Mouse (Mus musculus): ENCODE measurements around the gene Glis2. TPM values are rescaled to one million over a fixed set of nuclear protein-coding genes. Genes with fewer than 3 reads are reported as not detected.

The Glis2 gene
- total RNA-seq, 2 experiments from 2014 or later = 15.4 to 16.2 TPM

- DNase-seq (ENCODE audit: extremely low spot score in 1 of 2, low spot score in 1 of 2) = no peak
These were observed 60.2 kb downstream of the Glis2 start for GRCm38 (mm10) chr16:4654706-4655105.

- peak in 1 of 2 experiments; percentile 29 for DNase-seq (ENCODE audit: extremely low spot score in 1 of 2, low spot score in 1 of 2)
These were observed 60.8 kb downstream of the Glis2 start for GRCm38 (mm10) chr16:4655251-4655734.

GRCm38 (mm10) chr16:4655764-4656570, 61.5 kb downstream of the Glis2 start:
- no peak for DNase-seq (ENCODE audit: extremely low spot score in 1 of 2, low spot score in 1 of 2)

GRCm38 (mm10) chr16:4656571-4657081, 62.1 kb downstream of the Glis2 start:
- DNase-seq (ENCODE audit: extremely low spot score in 1 of 2, low spot score in 1 of 2) = no peak

GRCm38 (mm10) chr16:4658781-4659245, 64.3 kb downstream of the Glis2 start:
- DNase-seq (ENCODE audit: extremely low spot score in 1 of 2, low spot score in 1 of 2) = no peak

GRCm38 (mm10) chr16:4659326-4659725, 64.8 kb downstream of the Glis2 start:
- DNase-seq (ENCODE audit: extremely low spot score in 1 of 2, low spot score in 1 of 2) = no peak

GRCm38 (mm10) chr16:4661605-4662004, 67.1 kb downstream of the Glis2 start:
- no peak for DNase-seq (ENCODE audit: extremely low spot score in 1 of 2, low spot score in 1 of 2)

GRCm38 (mm10) chr16:4663806-4664205, 69.3 kb downstream of the Glis2 start:
- DNase-seq (ENCODE audit: extremely low spot score in 1 of 2, low spot score in 1 of 2) = no peak

- DNase-seq (ENCODE audit: extremely low spot score in 1 of 2, low spot score in 1 of 2) = no peak
These were observed 71.2 kb downstream of the Glis2 start for GRCm38 (mm10) chr16:4665726-4666125.

- peak; percentile 79 to 97 for DNase-seq (ENCODE audit: extremely low spot score in 1 of 2, low spot score in 1 of 2)
These were observed 72.8 kb downstream of the Glis2 start for GRCm38 (mm10) chr16:4667190-4667808.

- no peak for DNase-seq (ENCODE audit: extremely low spot score in 1 of 2, low spot score in 1 of 2)
These were observed 75.8 kb downstream of the Glis2 start for GRCm38 (mm10) chr16:4670317-4670716.

GRCm38 (mm10) chr16:4674091-4674490, 79.6 kb downstream of the Glis2 start:
- DNase-seq (ENCODE audit: extremely low spot score in 1 of 2, low spot score in 1 of 2) = no peak

Other genes with a start within 250 kb of the Glis2 start
- gene Adcy9, start 174.2 kb upstream of the Glis2 start, total RNA-seq (2021) = 10 to 100 TPM; 92.5 to 98.5 TPM
- gene Srl, start 52.9 kb upstream of the Glis2 start, total RNA-seq (2021) = 10 to 100 TPM; 13.9 to 16.7 TPM
- 1 to 10 TPM; 4.4 to 5.0 TPM for gene Tfap4, start 34.9 kb upstream of the Glis2 start, total RNA-seq (2021)
- gene Pam16, start 30.3 kb downstream of the Glis2 start, total RNA-seq (2021) = 10 to 100 TPM; 76.3 to 82.6 TPM
- gene Vasn, start 45.2 kb downstream of the Glis2 start, total RNA-seq (2021) = 1 to 10 TPM; 6.0 TPM
- gene Dnaja3, start 45.3 kb downstream of the Glis2 start, total RNA-seq (2021) = 10 to 100 TPM; 62.5 to 71.8 TPM
- 10 to 100 TPM; 78.6 to 96.5 TPM for gene Coro7, start 85.1 kb downstream of the Glis2 start, total RNA-seq (2021)
- gene Nmral1, start 124.6 kb downstream of the Glis2 start, total RNA-seq (2021) = 10 to 100 TPM; 16.0 to 17.7 TPM
- 10 to 100 TPM; 87.7 to 98.0 TPM for gene Hmox2, start 131.6 kb downstream of the Glis2 start, total RNA-seq (2021)
- gene Cdip1, start 195.6 kb downstream of the Glis2 start, total RNA-seq (2021) = 100 to 1,000 TPM; 237 to 239 TPM
- not detected for gene 4930562C15Rik, start 240.7 kb downstream of the Glis2 start, total RNA-seq (2021)